Mouse (Mus musculus): Measurements from ENCODE around the gene Inpp5b.
"Not testable (repeated sequence)": the region's sequence is repeated elsewhere in the genome, so short reads cannot be mapped to it uniquely, and the experiment has no call there.

Gene Inpp5b

GRCm38 (mm10) chr4:124741376-124742343 lies at the start of gene Inpp5b:
Gene Inpp5b (plus strand): TSS chr4:124741850.
- DNase-seq (ENCODE audit: inconsistent ontology term), result peak; percentile 74

- DNase-seq (ENCODE audit: inconsistent ontology term), result no peak
These were observed 49.2 kb upstream of the Inpp5b start for GRCm38 (mm10) chr4:124692416-124692861.

GRCm38 (mm10) chr4:124693135-124693894 lies 48.3 kb upstream of the Inpp5b start, which contains the start of gene Utp11:
Gene Utp11 (minus strand): TSS chr4:124693600.
- DNase-seq (ENCODE audit: inconsistent ontology term), result peak; percentile 90

GRCm38 (mm10) chr4:124694572-124694971 lies 47.1 kb upstream of the Inpp5b start:
- no peak for DNase-seq (ENCODE audit: inconsistent ontology term)

- no peak for DNase-seq (ENCODE audit: inconsistent ontology term)
These were observed 45.7 kb upstream of the Inpp5b start for GRCm38 (mm10) chr4:124695786-124696516.

- DNase-seq (ENCODE audit: inconsistent ontology term), result no peak
These were observed 41.9 kb upstream of the Inpp5b start for GRCm38 (mm10) chr4:124699791-124700190.

- peak; percentile 72 for DNase-seq (ENCODE audit: inconsistent ontology term)
These were observed 41.2 kb upstream of the Inpp5b start, which contains the start of gene Fhl3 for GRCm38 (mm10) chr4:124700248-124700971. Gene Fhl3 (plus strand): TSS chr4:124700701.

- DNase-seq (ENCODE audit: inconsistent ontology term), result peak; percentile 41
These were observed 40.4 kb upstream of the Inpp5b start for GRCm38 (mm10) chr4:124701052-124701845.

GRCm38 (mm10) chr4:124701916-124702315 lies 39.7 kb upstream of the Inpp5b start:
- no peak for DNase-seq (ENCODE audit: inconsistent ontology term)

GRCm38 (mm10) chr4:124703406-124703805 lies 38.2 kb upstream of the Inpp5b start:
- peak; percentile 38 for DNase-seq (ENCODE audit: inconsistent ontology term)

GRCm38 (mm10) chr4:124703881-124704796 lies 37.5 kb upstream of the Inpp5b start:
- peak; percentile 68 for DNase-seq (ENCODE audit: inconsistent ontology term)

- peak; percentile 41 for DNase-seq (ENCODE audit: inconsistent ontology term)
These were observed 36.7 kb upstream of the Inpp5b start for GRCm38 (mm10) chr4:124704797-124705474.

GRCm38 (mm10) chr4:124705661-124706269 lies 35.9 kb upstream of the Inpp5b start:
- DNase-seq (ENCODE audit: inconsistent ontology term), result no peak

GRCm38 (mm10) chr4:124707381-124708199 lies 34.1 kb upstream of the Inpp5b start:
- not testable (repeated sequence) for DNase-seq (ENCODE audit: inconsistent ontology term)

- DNase-seq (ENCODE audit: inconsistent ontology term), result not testable (repeated sequence)
These were observed 33.5 kb upstream of the Inpp5b start for GRCm38 (mm10) chr4:124708200-124708517.

- DNase-seq (ENCODE audit: inconsistent ontology term), result peak; percentile 96
These were observed 32.9 kb upstream of the Inpp5b start for GRCm38 (mm10) chr4:124708518-124709477.

All from Muller cell, postnatal 12 days (primary cell).